Mouse (Mus musculus) lung, postnatal 0 days (tissue): Measurements from ENCODE around the gene Atp13a3.
"Not testable (repeated sequence)": the region's sequence is repeated elsewhere in the genome, so short reads cannot be mapped to it uniquely, and the experiment has no call there.

ENCODE experiments used
- CTCF ChIP-seq: IDR thresholded peaks from 2 replicates; pipeline ENCODE4 v1.5.1; 2016; ENCODE audit warnings: antibody characterized with exemption, mild to moderate bottlenecking
- EP300 ChIP-seq: IDR thresholded peaks from 2 replicates; pipeline ENCODE4 v1.6.1; 2016; ENCODE audit warnings: antibody characterized with exemption, mild to moderate bottlenecking, control low read depth

- not testable (repeated sequence) for TF ChIP-seq CTCF, EP300
Measured at GRCm38 (mm10) chr16:30451174-30451573, 45.4 kb upstream of the Atp13a3 start.
